Mouse (Mus musculus) heart, adult 2 months (tissue): ENCODE results near the gene Vmn1r219. TPM values are rescaled to one million over a fixed set of nuclear protein-coding genes. Genes with fewer than 3 reads are reported as not detected.
"Not testable (repeated sequence)": the region's sequence is repeated elsewhere in the genome, so short reads cannot be mapped to it uniquely, and the experiment has no call there.

Source experiments
- DNase-seq, 2 experiments: peaks; one replicate each; pipeline ENCODE4 v3.0.0; 2021
- H3K27ac ChIP-seq: fragments of 200-600 bp; 2 replicates; pipeline ENCODE4 v1.8.1; 2022
- H3K27me3 ChIP-seq: fragments of 200-500 bp; 2 replicates; pipeline ENCODE4 v1.6.1; 2012; ENCODE audit warnings: mild to moderate bottlenecking, low read length, inconsistent platforms, mixed read lengths; ENCODE audit not compliant: control insufficient read depth, insufficient read depth
- H3K36me3 ChIP-seq: fragments of 200-500 bp; 2 replicates; pipeline ENCODE4 v1.6.1; 2012; ENCODE audit warnings: low read length, inconsistent platforms; ENCODE audit not compliant: control insufficient read depth, insufficient read depth
- H3K4me1 ChIP-seq: fragments of 200-500 bp; 2 replicates; pipeline ENCODE4 v1.6.1; 2011; ENCODE audit warnings: low read length; ENCODE audit not compliant: control insufficient read depth, insufficient read depth
- H3K4me3 ChIP-seq: fragments of 200-600 bp; 2 replicates; pipeline ENCODE4 v1.8.1; 2022
- H3K79me2 ChIP-seq: fragments of 200-500 bp; replicated peaks from 2 replicates; pipeline ENCODE4 v1.6.1; 2012; ENCODE audit warnings: mild to moderate bottlenecking, inconsistent platforms, low read length, moderate library complexity, mixed read lengths; ENCODE audit not compliant: control insufficient read depth, insufficient read depth
- H3K9ac ChIP-seq: fragments of 200-500 bp; 2 replicates; pipeline ENCODE4 v1.6.1; 2012; ENCODE audit warnings: low read depth, mild to moderate bottlenecking, control low read depth, inconsistent platforms, low read length, mixed read lengths
- CTCF ChIP-seq: fragments of 200-600 bp; IDR thresholded peaks from 2 replicates; pipeline ENCODE4 v1.8.1; 2022; ENCODE audit warnings: antibody characterized with exemption, mild to moderate bottlenecking, moderate library complexity
- EP300 ChIP-seq: fragments of 200-500 bp; IDR thresholded peaks from 2 replicates; pipeline ENCODE4 v1.6.1; 2011; ENCODE audit warnings: low read depth, low read length, control low read depth; ENCODE audit not compliant: insufficient read depth
- POLR2A ChIP-seq: fragments of 200-500 bp; IDR thresholded peaks from 2 replicates; pipeline ENCODE4 v1.6.1; 2011; ENCODE audit warnings: mild to moderate bottlenecking, low read depth, low read length, control low read depth; ENCODE audit not compliant: insufficient read depth
- WGBS: fragments of 180-500 bp; shearing (Covaris S2); methylation state at CpG from one replicate; pipeline ENCODE4 v1.1.7; 2018; 5-methylcytosine and 5-hydroxymethylcytosine counted together
- intact Hi-C: fragments of 180-260 bp; cut with DNase I; formaldehyde crosslinking; loops from one replicate; pipeline ENCODE4 v1.15.1; 2025
- polyA plus RNA-seq: library from polyadenylated mRNA; depleted of rRNA; stranded (reverse); fragments of >200 nt; gene quantifications from 2 replicates; pipeline ENCODE4 v1.2.3, GENCODE M21; 2012; rRNA removed
- total RNA-seq, 2 experiments: library from RNA; stranded (reverse); gene quantifications; 2 replicates each; pipeline ENCODE4 v1.2.3; 2021

Gene Vmn1r219
- total and polyA plus RNA-seq, 3 experiments = not detected

- no peaks in the 10 kb centered on the region for H3K27me3 ChIP-seq
- no peak for DNase-seq
- no peaks in the 10 kb centered on the region for H3K79me2 ChIP-seq
- 36% methylated on average over 3 of the region's 3 CpGs for WGBS
- H3K27ac ChIP-seq = no peak overlapping the region
- TF ChIP-seq POLR2A = no peak
- no peak for TF ChIP-seq EP300
- TF ChIP-seq CTCF = no peak
- intact Hi-C loops = no loop called here
- no peaks in the 10 kb centered on the region for H3K4me1 ChIP-seq
- no peak overlapping the region for H3K9ac ChIP-seq
- no peak overlapping the region for H3K4me3 ChIP-seq
- H3K36me3 ChIP-seq = no peaks in the 10 kb centered on the region
These were observed 1.3 kb upstream of the Vmn1r219 start for GRCm38 (mm10) chr13:23157848-23158247.

GRCm38 (mm10) chr13:23166471-23166870, 7.4 kb downstream of the Vmn1r219 start:
- intact Hi-C loops = not testable (repeated sequence)

GRCm38 (mm10) chr13:23187875-23188274, 28.8 kb downstream of the Vmn1r219 start, which contains the start of gene Vmn1r220:
Vmn1r220 (minus strand) TSS chr13:23187975.
- DNase-seq = no peak
- Histone ChIP-seq H3K4me3 (no peak within 1 kb of the TSS), H3K79me2 (no peaks in the 10 kb centered on the region), H3K27ac (no peak within 1 kb of the TSS), H3K4me1 (no peaks in the 10 kb centered on the region), H3K27me3 (no peaks in the 10 kb centered on the region), H3K36me3 (no peaks in the 10 kb centered on the region), H3K9ac (no peak within 1 kb of the TSS)
- intact Hi-C loops = no loop called here
- WGBS = 79% methylated on average over 2 of the region's 2 CpGs
- TF ChIP-seq CTCF (no peak), POLR2A (no peak), EP300 (no peak)

More at GRCm38 (mm10) chr13:23166471-23166870, 7.4 kb downstream of the Vmn1r219 start:
- H3K79me2 ChIP-seq, H3K9ac ChIP-seq, H3K4me3 ChIP-seq, H3K27ac ChIP-seq, H3K27me3 ChIP-seq, DNase-seq, H3K4me1 ChIP-seq, H3K36me3 ChIP-seq: not testable (repeated sequence)
- 78% methylated on average over 4 of the region's 4 CpGs for WGBS

- WGBS = 73% methylated on average over 1 of the region's 1 CpGs
- H3K36me3 ChIP-seq, intact Hi-C loops, H3K4me1 ChIP-seq, H3K9ac ChIP-seq, H3K27me3 ChIP-seq, H3K79me2 ChIP-seq, H3K27ac ChIP-seq, H3K4me3 ChIP-seq, DNase-seq: not testable (repeated sequence)
These were observed 44.8 kb downstream of the Vmn1r219 start for GRCm38 (mm10) chr13:23203885-23204284.

- intact Hi-C loops, H3K9ac ChIP-seq, DNase-seq, H3K79me2 ChIP-seq, H3K27me3 ChIP-seq, H3K4me1 ChIP-seq, H3K4me3 ChIP-seq, H3K27ac ChIP-seq, H3K36me3 ChIP-seq: not testable (repeated sequence)
- 41% methylated on average over 2 of the region's 2 CpGs for WGBS
These were observed 54.7 kb downstream of the Vmn1r219 start, which contains the start of gene Vmn1r221 for GRCm38 (mm10) chr13:23213827-23214226. Vmn1r221 (plus strand) TSS chr13:23214127.

Other genes with a start within 250 kb of the Vmn1r219 start
- gene Vmn1r213, start 151.7 kb upstream of the Vmn1r219 start, total RNA-seq = not detected
- gene Vmn1r213, start 151.7 kb upstream of the Vmn1r219 start, polyA plus RNA-seq = not detected in 2 replicates
- gene Vmn1r214, start 128.9 kb upstream of the Vmn1r219 start, total RNA-seq = not detected
- not detected in 2 replicates for gene Vmn1r214, start 128.9 kb upstream of the Vmn1r219 start, polyA plus RNA-seq
- gene Vmn1r215, start 91.3 kb upstream of the Vmn1r219 start, total RNA-seq = not detected
- not detected in 2 replicates for gene Vmn1r215, start 91.3 kb upstream of the Vmn1r219 start, polyA plus RNA-seq
- gene Vmn1r217, start 41.1 kb upstream of the Vmn1r219 start, total RNA-seq = not detected
- not detected in 2 replicates for gene Vmn1r217, start 41.1 kb upstream of the Vmn1r219 start, polyA plus RNA-seq
- not detected for gene Vmn1r218, start 26.2 kb upstream of the Vmn1r219 start, total RNA-seq
- gene Vmn1r218, start 26.2 kb upstream of the Vmn1r219 start, polyA plus RNA-seq = not detected in 2 replicates
- not detected for gene Vmn1r220, start 28.7 kb downstream of the Vmn1r219 start, total RNA-seq
- gene Vmn1r220, start 28.7 kb downstream of the Vmn1r219 start, polyA plus RNA-seq = not detected in 2 replicates
- not detected for gene Vmn1r221, start 54.8 kb downstream of the Vmn1r219 start, total RNA-seq
- gene Vmn1r221, start 54.8 kb downstream of the Vmn1r219 start, polyA plus RNA-seq = not detected in 2 replicates
- gene Vmn1r222, start 76.6 kb downstream of the Vmn1r219 start, total RNA-seq = not detected
- gene Vmn1r222, start 76.6 kb downstream of the Vmn1r219 start, polyA plus RNA-seq = not detected in 2 replicates
- gene Vmn1r223, start 87.8 kb downstream of the Vmn1r219 start, total RNA-seq = not detected
- gene Vmn1r223, start 87.8 kb downstream of the Vmn1r219 start, polyA plus RNA-seq = not detected in 2 replicates
- gene Zfp322a, start 209.9 kb downstream of the Vmn1r219 start, total RNA-seq = 10 to 100 TPM; 14.8 to 15.8 TPM
- 1.5 and 5.3 TPM in 2 replicates for gene Zfp322a, start 209.9 kb downstream of the Vmn1r219 start, polyA plus RNA-seq